Mouse (Mus musculus): ENCODE measurements at regions not wholly inside any gene's neighbourhood (a gene's known extent, or its start where the extent isn't known, plus 50 kb on each side); places are given as distances from the start of the nearest gene placed in this dataset.

- H3K36me3 ChIP-seq (ENCODE audit: control insufficient read depth, insufficient read depth), result no peaks in the 10 kb centered on the region
- no peaks in the 10 kb centered on the region for H3K27me3 ChIP-seq (ENCODE audit: control insufficient read depth, insufficient read depth, insufficient read length)
- no peak for TF ChIP-seq USF1 (IDR thresholded peaks at IDR 0.05; ENCODE audit: low read depth)
- no peak for TF ChIP-seq POLR2AphosphoS2 (IDR thresholded peaks at IDR 0.05; ENCODE audit: insufficient read length, low read depth)
- TF ChIP-seq MYOD1 (IDR thresholded peaks at IDR 0.05; ENCODE audit: control insufficient read depth in 1 of 3, insufficient read length in 2 of 3, low read depth in 2 of 3), result peak in 1 of 3 experiments; percentile 7
- TF ChIP-seq TCF3 (IDR thresholded peaks at IDR 0.05; ENCODE audit: insufficient read length, low read depth), result no peak
- peak; percentile 62; the same call in 1 of the 2 replicates for TF ChIP-seq CEBPB (IDR thresholded peaks at IDR 0.05; ENCODE audit: insufficient read depth, poor library complexity, severe bottlenecking)
- TF ChIP-seq TCF12 (IDR thresholded peaks at IDR 0.05; ENCODE audit: insufficient read depth, poor library complexity, severe bottlenecking), result no peak
- no peak for TF ChIP-seq REST (IDR thresholded peaks at IDR 0.05; ENCODE audit: insufficient read depth, insufficient read length)
- TF ChIP-seq MYOG (IDR thresholded peaks at IDR 0.05; ENCODE audit: control insufficient read depth in 1 of 3, insufficient read depth in 1 of 3, insufficient read length in 2 of 3, low read depth in 2 of 3), result peak in 1 of 3 experiments; percentile 10
- TF ChIP-seq SRF (IDR thresholded peaks at IDR 0.05; ENCODE audit: control insufficient read depth, insufficient read length, low read depth), result peak; percentile 31
- no peak for TF ChIP-seq POLR2A (IDR thresholded peaks at IDR 0.05; ENCODE audit: insufficient read length, low read depth)
- no peak for TF ChIP-seq E2F4 (IDR thresholded peaks at IDR 0.05; ENCODE audit: insufficient read depth)
- no peak overlapping the region for H3K4me3 ChIP-seq
- H3K4me2 ChIP-seq (ENCODE audit: low read depth), result peak overlapping the region; percentile 9
- no peak overlapping the region for H3ac ChIP-seq (ENCODE audit: control insufficient read depth, insufficient read length)
- H3K79me2 ChIP-seq (ENCODE audit: control insufficient read depth, insufficient read depth), result no peaks in the 10 kb centered on the region
Observed at GRCm38 (mm10) chr1:184244296-184244695, 210.2 kb upstream of the 1700056E22Rik start.

- Histone ChIP-seq H3K79me2 (ENCODE audit: control insufficient read depth, insufficient read depth) (no peaks in the 10 kb centered on the region), H3K4me3 (no peak overlapping the region), H3K36me3 (ENCODE audit: control insufficient read depth, insufficient read depth) (no peaks in the 10 kb centered on the region), H3ac (ENCODE audit: control insufficient read depth, insufficient read length) (no peak overlapping the region), H3K4me2 (ENCODE audit: low read depth) (peak overlapping the region; percentile 39), H3K27me3 (ENCODE audit: control insufficient read depth, insufficient read depth, insufficient read length) (no peaks in the 10 kb centered on the region)
- TF ChIP-seq REST (IDR thresholded peaks at IDR 0.05; ENCODE audit: insufficient read depth, insufficient read length) (no peak), MYOD1 (IDR thresholded peaks at IDR 0.05; ENCODE audit: control insufficient read depth in 1 of 3, insufficient read length in 2 of 3, low read depth in 2 of 3) (no peak), POLR2A (IDR thresholded peaks at IDR 0.05; ENCODE audit: insufficient read length, low read depth) (no peak), TCF12 (IDR thresholded peaks at IDR 0.05; ENCODE audit: insufficient read depth, poor library complexity, severe bottlenecking) (no peak), E2F4 (IDR thresholded peaks at IDR 0.05; ENCODE audit: insufficient read depth) (no peak), TCF3 (IDR thresholded peaks at IDR 0.05; ENCODE audit: insufficient read length, low read depth) (no peak), POLR2AphosphoS2 (IDR thresholded peaks at IDR 0.05; ENCODE audit: insufficient read length, low read depth) (no peak), CEBPB (IDR thresholded peaks at IDR 0.05; ENCODE audit: insufficient read depth, poor library complexity, severe bottlenecking) (no peak), SRF (IDR thresholded peaks at IDR 0.05; ENCODE audit: control insufficient read depth, insufficient read length, low read depth) (no peak), MAX (IDR thresholded peaks at IDR 0.05; ENCODE audit: low read depth) (no peak), USF1 (IDR thresholded peaks at IDR 0.05; ENCODE audit: low read depth) (no peak)
Observed at GRCm38 (mm10) chr1:184241846-184242245, 207.7 kb upstream of the 1700056E22Rik start.

DNA sequence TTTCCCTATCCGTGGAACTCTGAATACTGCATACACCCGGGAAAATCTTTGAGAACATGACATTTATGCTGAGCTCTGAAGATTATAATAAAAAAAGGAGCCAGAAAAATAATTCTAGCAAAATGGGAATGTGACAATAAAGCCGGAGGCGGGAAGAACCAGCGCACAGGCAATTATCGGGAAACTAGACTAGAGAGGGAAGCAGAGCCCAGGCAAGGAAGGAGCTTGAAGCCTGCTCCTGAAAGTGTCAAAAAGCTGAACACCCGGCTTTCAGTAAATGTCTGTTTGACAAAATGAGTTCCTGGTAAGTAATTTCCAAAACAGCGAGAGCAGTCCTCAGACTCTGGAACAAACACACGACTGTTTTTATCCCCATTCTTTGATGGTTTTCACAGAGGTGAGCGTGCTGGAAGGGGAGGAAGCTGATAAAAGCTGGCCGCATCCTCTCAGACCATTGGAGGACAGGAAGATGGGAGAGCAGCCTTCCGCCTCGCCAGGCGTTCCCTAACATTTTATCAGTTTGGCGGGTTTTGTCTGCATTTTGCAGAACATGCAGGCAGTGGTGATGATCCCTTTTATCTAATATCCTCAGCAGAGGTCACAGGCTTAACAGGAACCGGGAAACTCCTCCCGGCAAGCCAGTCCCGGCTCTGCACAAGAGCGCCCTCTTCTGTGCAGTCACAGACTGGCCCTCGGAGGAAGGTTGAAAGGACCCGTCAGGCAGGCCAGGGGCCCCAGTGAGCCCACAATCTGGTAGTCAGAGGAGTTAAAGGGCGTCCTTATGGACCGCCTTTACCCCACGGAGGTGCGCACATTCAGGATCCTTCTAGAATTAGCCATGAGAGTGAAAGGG, 201.3 kb upstream of the 1700056E22Rik start:
- Histone ChIP-seq H3K79me2 (ENCODE audit: control insufficient read depth, insufficient read depth) (no peaks in the 10 kb centered on the region), H3ac (ENCODE audit: control insufficient read depth, insufficient read length) (no peak overlapping the region), H3K36me3 (ENCODE audit: control insufficient read depth, insufficient read depth) (no peaks in the 10 kb centered on the region), H3K27me3 (ENCODE audit: control insufficient read depth, insufficient read depth, insufficient read length) (no peaks in the 10 kb centered on the region), H3K4me3 (no peak overlapping the region), H3K4me2 (ENCODE audit: low read depth) (no peak overlapping the region)
- no peak for TF ChIP-seq TCF12 (IDR thresholded peaks at IDR 0.05; ENCODE audit: insufficient read depth, poor library complexity, severe bottlenecking)
- no peak for TF ChIP-seq CEBPB (IDR thresholded peaks at IDR 0.05; ENCODE audit: insufficient read depth, poor library complexity, severe bottlenecking)
- TF ChIP-seq E2F4 (IDR thresholded peaks at IDR 0.05; ENCODE audit: insufficient read depth), result no peak
- TF ChIP-seq TCF3 (IDR thresholded peaks at IDR 0.05; ENCODE audit: insufficient read length, low read depth), result no peak
- no peak for TF ChIP-seq MYOG (IDR thresholded peaks at IDR 0.05; ENCODE audit: control insufficient read depth in 1 of 3, insufficient read depth in 1 of 3, insufficient read length in 2 of 3, low read depth in 2 of 3)
- no peak for TF ChIP-seq SRF (IDR thresholded peaks at IDR 0.05; ENCODE audit: control insufficient read depth, insufficient read length, low read depth)
- no peak for TF ChIP-seq MAX (IDR thresholded peaks at IDR 0.05; ENCODE audit: low read depth)
- no peak for TF ChIP-seq POLR2A (IDR thresholded peaks at IDR 0.05; ENCODE audit: insufficient read length, low read depth)
- TF ChIP-seq POLR2AphosphoS2 (IDR thresholded peaks at IDR 0.05; ENCODE audit: insufficient read length, low read depth), result no peak
- TF ChIP-seq USF1 (IDR thresholded peaks at IDR 0.05; ENCODE audit: low read depth), result no peak
- no peak for TF ChIP-seq REST (IDR thresholded peaks at IDR 0.05; ENCODE audit: insufficient read depth, insufficient read length)
- TF ChIP-seq MYOD1 (IDR thresholded peaks at IDR 0.05; ENCODE audit: control insufficient read depth in 1 of 3, insufficient read length in 2 of 3, low read depth in 2 of 3), result no peak

GRCm38 (mm10) chr1:184234320-184234988, 200.4 kb upstream of the 1700056E22Rik start:
- H3ac ChIP-seq (ENCODE audit: control insufficient read depth, insufficient read length), result no peak overlapping the region
- H3K36me3 ChIP-seq (ENCODE audit: control insufficient read depth, insufficient read depth), result no peaks in the 10 kb centered on the region
- TF ChIP-seq TCF3 (IDR thresholded peaks at IDR 0.05; ENCODE audit: insufficient read length, low read depth) (no peak), MYOG (IDR thresholded peaks at IDR 0.05; ENCODE audit: control insufficient read depth in 1 of 3, insufficient read depth in 1 of 3, insufficient read length in 2 of 3, low read depth in 2 of 3) (no peak), TCF12 (IDR thresholded peaks at IDR 0.05; ENCODE audit: insufficient read depth, poor library complexity, severe bottlenecking) (no peak), POLR2AphosphoS2 (IDR thresholded peaks at IDR 0.05; ENCODE audit: insufficient read length, low read depth) (no peak), REST (IDR thresholded peaks at IDR 0.05; ENCODE audit: insufficient read depth, insufficient read length) (no peak), SRF (IDR thresholded peaks at IDR 0.05; ENCODE audit: control insufficient read depth, insufficient read length, low read depth) (no peak), MAX (IDR thresholded peaks at IDR 0.05; ENCODE audit: low read depth) (no peak), USF1 (IDR thresholded peaks at IDR 0.05; ENCODE audit: low read depth) (no peak), CEBPB (IDR thresholded peaks at IDR 0.05; ENCODE audit: insufficient read depth, poor library complexity, severe bottlenecking) (no peak), MYOD1 (IDR thresholded peaks at IDR 0.05; ENCODE audit: control insufficient read depth in 1 of 3, insufficient read length in 2 of 3, low read depth in 2 of 3) (no peak), E2F4 (IDR thresholded peaks at IDR 0.05; ENCODE audit: insufficient read depth) (no peak), POLR2A (IDR thresholded peaks at IDR 0.05; ENCODE audit: insufficient read length, low read depth) (no peak)
- H3K79me2 ChIP-seq (ENCODE audit: control insufficient read depth, insufficient read depth), result no peaks in the 10 kb centered on the region
- no peak overlapping the region for H3K4me2 ChIP-seq (ENCODE audit: low read depth)
- no peaks in the 10 kb centered on the region for H3K27me3 ChIP-seq (ENCODE audit: control insufficient read depth, insufficient read depth, insufficient read length)
- no peak overlapping the region for H3K4me3 ChIP-seq
